Mouse (Mus musculus) spleen, postnatal 0 days (tissue): Measurements from ENCODE around the gene Gm31571. TPM values are rescaled to one million over a fixed set of nuclear protein-coding genes. Genes with fewer than 3 reads are reported as not detected.

Source experiments
- polyA plus RNA-seq: library from polyadenylated mRNA; unstranded; fragments of >200 nt; fragmentation: Nextera tagmentation; extraction: Ambion mirVana; gene quantifications from 2 replicates; pipeline ENCODE4 v1.2.1, GENCODE M21; 2015

The Gm31571 gene
- not detected in 2 replicates for polyA plus RNA-seq

GRCm38 (mm10) chrY:22051253-22051652 lies at the start of gene Gm31571:
Gm31571 (minus strand) TSS chrY:22051353.

